Mouse (Mus musculus) adrenal gland, postnatal 14 days (tissue): ENCODE data around the gene Ifnab. TPM values are rescaled to one million over a fixed set of nuclear protein-coding genes. Genes with fewer than 3 reads are reported as not detected.

Experiments
- DNase-seq: peaks from one replicate; pipeline ENCODE4 v3.0.0; 2021; ENCODE audit warnings: mixed read lengths
- total RNA-seq: library from RNA; stranded (reverse); gene quantifications from 2 replicates; pipeline ENCODE4 v1.2.3, GENCODE M21; 2021

Gene Ifnab
- total RNA-seq, 1 experiment from 2014 or later, result not detected

DNA sequence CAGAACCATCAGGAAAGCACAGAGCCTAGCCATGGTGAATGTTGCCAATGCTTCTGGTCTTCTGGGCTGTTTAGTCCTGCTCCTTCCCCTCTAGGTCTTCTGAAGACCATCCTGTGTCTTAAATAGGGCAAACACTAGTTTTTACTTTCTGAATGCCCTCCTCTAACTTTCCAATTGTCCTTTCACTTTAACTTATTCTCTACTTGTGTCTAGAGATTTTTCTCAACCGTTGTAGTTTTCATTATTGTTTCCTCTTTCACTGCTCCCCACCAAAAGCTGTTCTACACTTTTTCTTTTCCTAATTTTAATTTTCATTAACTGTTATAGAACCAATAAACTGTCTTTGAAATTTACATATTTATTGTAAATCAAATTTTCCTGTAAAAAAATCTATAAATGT lies 14.3 kb downstream of the Ifnab start, which contains the start of gene Ifna16:
Ifna16 (minus strand) TSS at position 101 of the 400 bp plus-strand sequence.
- DNase-seq, result no peak

GRCm38 (mm10) chr4:88655461-88655860 lies 35.7 kb downstream of the Ifnab start:
- DNase-seq, result no peak

DNA sequence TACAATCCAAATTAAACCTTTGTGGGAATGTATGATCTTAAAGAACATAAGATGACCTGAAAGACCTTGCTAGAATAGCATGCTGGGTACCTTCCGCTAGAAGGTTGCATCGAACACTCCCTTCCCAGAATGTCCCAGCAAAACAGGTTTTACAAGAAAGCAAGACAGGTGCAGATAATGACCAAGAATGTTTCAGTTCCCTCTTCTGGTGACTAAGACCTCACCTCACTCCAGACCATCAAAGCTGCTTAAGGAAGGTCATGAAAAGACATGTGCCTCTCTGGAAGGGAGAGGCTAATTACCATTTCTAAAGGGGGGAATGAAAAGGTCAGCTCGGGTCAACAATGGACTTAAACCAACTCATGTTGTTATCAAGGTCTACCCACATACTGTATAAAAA lies 37.5 kb downstream of the Ifnab start:
- DNase-seq, result no peak

DNA sequence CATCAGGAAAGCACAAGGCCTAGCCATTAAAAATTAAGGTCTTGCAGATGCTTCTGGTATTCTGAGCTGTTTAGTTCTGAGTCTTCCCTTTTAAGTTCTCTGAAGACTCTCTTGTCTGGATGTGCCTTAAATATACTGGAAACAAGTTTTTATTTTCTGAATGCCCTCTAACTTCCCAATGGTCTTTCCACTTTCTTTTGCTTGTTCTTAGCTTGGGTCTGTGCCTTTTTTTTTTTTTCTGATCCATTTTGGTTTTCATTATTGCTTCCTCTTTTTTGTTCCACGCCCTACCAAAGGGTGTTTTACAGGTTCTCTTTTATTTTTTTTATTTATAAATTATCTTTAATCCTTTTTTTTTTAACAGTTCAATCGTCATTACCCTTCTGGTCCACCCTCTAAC lies 46.8 kb downstream of the Ifnab start, which contains the start of gene Ifna13:
Ifna13 (minus strand) TSS at position 101 of the 400 bp plus-strand sequence.
- DNase-seq, result no peak

DNA sequence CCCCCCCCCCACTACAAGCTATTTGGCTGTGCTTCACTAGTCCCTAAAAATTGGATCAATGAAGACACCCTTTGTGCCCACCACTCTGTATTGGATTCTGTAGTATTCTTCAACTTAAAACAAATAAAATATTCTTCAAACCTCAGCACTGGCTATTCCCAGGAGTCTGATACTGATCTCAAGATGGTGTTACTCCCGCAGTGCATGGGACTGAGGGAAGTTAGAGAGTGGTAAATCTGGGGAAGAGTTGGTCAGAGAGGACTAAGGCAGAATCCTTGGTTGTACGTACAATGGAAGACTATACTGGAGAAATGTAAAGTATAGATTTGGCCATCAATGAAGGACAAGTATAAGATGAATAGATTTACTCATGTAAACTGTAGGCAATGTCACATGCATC lies 48.6 kb downstream of the Ifnab start:
- no peak for DNase-seq

GRCm38 (mm10) chr4:88641077-88641831 lies 49.9 kb downstream of the Ifnab start:
- DNase-seq, result peak; percentile 95

GRCm38 (mm10) chr4:88640704-88641076 lies 50.5 kb downstream of the Ifnab start:
- no peak for DNase-seq

Other genes starting within 250 kb of the Ifnab start
- gene Ifnb1, start 168.6 kb downstream of the Ifnab start, total RNA-seq, result not detected in 2 replicates
- not detected in 2 replicates for gene Ifna15, start 133.1 kb downstream of the Ifnab start, total RNA-seq
- not detected in 2 replicates for gene Ifna14, start 119.6 kb downstream of the Ifnab start, total RNA-seq
- gene Ifna9, start 99.0 kb downstream of the Ifnab start, total RNA-seq, result not detected in 2 replicates
- not detected in 2 replicates for gene Ifna12, start 88.0 kb downstream of the Ifnab start, total RNA-seq
- gene C87499, start 56.9 kb downstream of the Ifnab start, total RNA-seq, result not detected in 2 replicates
- gene Ifna13, start 46.9 kb downstream of the Ifnab start, total RNA-seq, result not detected in 2 replicates
- gene Ifna16, start 14.4 kb downstream of the Ifnab start, total RNA-seq, result not detected in 2 replicates
- gene Ifna2, start 7.4 kb downstream of the Ifnab start, total RNA-seq, result not detected in 2 replicates
- gene Gm26566, start 30.4 kb upstream of the Ifnab start, total RNA-seq, result 0.49 and 0.89 TPM in 2 replicates
- 72.3 and 74.9 TPM in 2 replicates for gene Klhl9, start 31.1 kb upstream of the Ifnab start, total RNA-seq
- gene Gm13271, start 63.5 kb upstream of the Ifnab start, total RNA-seq, result not detected in 2 replicates
- not detected in 2 replicates for gene Gm13283, start 68.8 kb upstream of the Ifnab start, total RNA-seq
- gene Gm13290, start 82.5 kb upstream of the Ifnab start, total RNA-seq, result not detected in 2 replicates
- not detected in 2 replicates for gene Gm13289, start 85.6 kb upstream of the Ifnab start, total RNA-seq
- gene Gm13272, start 88.5 kb upstream of the Ifnab start, total RNA-seq, result not detected in 2 replicates
- gene Ifnz, start 90.8 kb upstream of the Ifnab start, total RNA-seq, result not detected in 2 replicates
- not detected in 2 replicates for gene Gm13276, start 94.3 kb upstream of the Ifnab start, total RNA-seq
- not detected in 2 replicates for gene Gm13277, start 97.3 kb upstream of the Ifnab start, total RNA-seq
- gene Gm13278, start 100.2 kb upstream of the Ifnab start, total RNA-seq, result not detected in 2 replicates
- gene Gm13275, start 103.1 kb upstream of the Ifnab start, total RNA-seq, result not detected in 2 replicates
- gene Gm13279, start 106.0 kb upstream of the Ifnab start, total RNA-seq, result not detected in 2 replicates
- gene Gm13285, start 108.3 kb upstream of the Ifnab start, total RNA-seq, result 0.22 TPM in 1 of 2 replicates, not detected in the other
- gene Gm13287, start 111.9 kb upstream of the Ifnab start, total RNA-seq, result not detected in 2 replicates
- not detected in 2 replicates for gene Gm13288, start 114.2 kb upstream of the Ifnab start, total RNA-seq
- not detected in 2 replicates for gene Ifna7, start 124.9 kb upstream of the Ifnab start, total RNA-seq
- gene Ifna11, start 128.6 kb upstream of the Ifnab start, total RNA-seq, result not detected in 2 replicates
- gene Ifna6, start 136.1 kb upstream of the Ifnab start, total RNA-seq, result not detected in 2 replicates
- gene Ifna5, start 144.2 kb upstream of the Ifnab start, total RNA-seq, result not detected in 2 replicates
- not detected in 2 replicates for gene Ifna4, start 150.5 kb upstream of the Ifnab start, total RNA-seq
- not detected in 2 replicates for gene Ifna1, start 158.7 kb upstream of the Ifnab start, total RNA-seq
- not detected in 2 replicates for gene Ifne, start 188.8 kb upstream of the Ifnab start, total RNA-seq